Mouse (Mus musculus) layer of hippocampus, adult 8-10 months (tissue): ENCODE results near the gene Ube2e2. TPM values are rescaled to one million over a fixed set of nuclear protein-coding genes. Genes with fewer than 3 reads are reported as not detected.
A peak's percentile ranks its signal among the peaks of the same experiment; 100 is the strongest.
"Not testable (repeated sequence)": the region's sequence is repeated elsewhere in the genome, so short reads cannot be mapped to it uniquely, and the experiment has no call there.

ENCODE experiments used
- DNase-seq, 2 experiments: peaks; one replicate each; pipeline ENCODE4 v3.0.0; 2022; ENCODE audit warnings: low spot score in 2 of 2
- total RNA-seq, 4 experiments: library from RNA; stranded (reverse); gene quantifications; 2 replicates each; pipeline ENCODE4 v1.2.4; 2022

Ube2e2 gene
- total RNA-seq, 4 experiments from 2014 or later = 182 to 214 (median 199) TPM

- DNase-seq = no peak
Observed at GRCm38 (mm10) chr14:18754001-18754400, 140.1 kb downstream of the Ube2e2 start.

GRCm38 (mm10) chr14:18731154-18731553 is 162.9 kb downstream of the Ube2e2 start:
- DNase-seq = peak; percentile 21 to 27

DNA sequence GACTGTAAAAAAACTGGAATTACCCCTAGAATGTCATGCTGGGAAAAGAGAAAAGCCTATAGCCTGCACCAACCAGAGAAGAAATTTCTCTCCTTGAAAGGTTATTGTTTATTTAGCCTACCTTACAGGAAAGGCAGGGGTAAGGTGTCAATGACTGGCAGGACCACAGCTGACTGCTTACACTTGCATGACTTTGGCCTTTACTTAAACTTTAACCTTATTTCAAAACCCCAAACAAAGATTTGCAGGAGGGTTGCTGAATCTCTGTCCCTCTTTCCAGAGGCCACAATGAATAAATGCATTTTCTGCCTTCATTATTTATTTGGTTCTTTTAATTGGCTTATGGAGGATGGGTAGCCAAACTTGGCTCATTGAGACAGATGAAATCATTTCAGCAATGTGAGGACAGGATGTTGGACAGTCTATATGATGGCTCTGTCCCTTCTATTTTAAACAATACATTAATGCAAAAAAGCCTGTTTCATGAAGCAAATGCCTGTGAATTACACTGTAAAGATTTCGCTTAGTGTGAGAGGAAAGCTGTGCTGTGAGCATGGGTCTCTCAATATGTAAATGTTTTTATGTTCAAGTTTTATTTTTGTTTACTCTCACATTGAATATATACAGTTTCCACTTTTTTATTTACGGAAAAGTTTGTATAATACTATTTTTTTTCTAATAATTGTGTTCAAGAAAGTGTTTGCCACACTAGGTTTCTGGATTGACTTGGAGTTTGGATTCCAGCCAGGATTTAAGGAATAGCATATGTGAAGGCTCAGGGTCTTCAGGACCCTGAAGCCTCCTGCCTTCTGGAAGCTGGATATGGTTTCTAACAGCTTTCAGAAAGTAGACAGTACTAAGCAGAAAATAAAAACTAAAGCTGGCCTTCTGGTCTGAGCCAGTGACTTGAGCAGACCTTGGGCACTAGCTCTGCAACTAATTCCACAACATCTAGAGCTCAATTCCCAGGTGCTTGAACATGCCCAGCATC is 173.2 kb downstream of the Ube2e2 start:
- DNase-seq = no peak

GRCm38 (mm10) chr14:18716970-18717369 is 177.1 kb downstream of the Ube2e2 start:
- no peak for DNase-seq

- no peak for DNase-seq
Observed at GRCm38 (mm10) chr14:18715529-18715928, 178.5 kb downstream of the Ube2e2 start.

DNA sequence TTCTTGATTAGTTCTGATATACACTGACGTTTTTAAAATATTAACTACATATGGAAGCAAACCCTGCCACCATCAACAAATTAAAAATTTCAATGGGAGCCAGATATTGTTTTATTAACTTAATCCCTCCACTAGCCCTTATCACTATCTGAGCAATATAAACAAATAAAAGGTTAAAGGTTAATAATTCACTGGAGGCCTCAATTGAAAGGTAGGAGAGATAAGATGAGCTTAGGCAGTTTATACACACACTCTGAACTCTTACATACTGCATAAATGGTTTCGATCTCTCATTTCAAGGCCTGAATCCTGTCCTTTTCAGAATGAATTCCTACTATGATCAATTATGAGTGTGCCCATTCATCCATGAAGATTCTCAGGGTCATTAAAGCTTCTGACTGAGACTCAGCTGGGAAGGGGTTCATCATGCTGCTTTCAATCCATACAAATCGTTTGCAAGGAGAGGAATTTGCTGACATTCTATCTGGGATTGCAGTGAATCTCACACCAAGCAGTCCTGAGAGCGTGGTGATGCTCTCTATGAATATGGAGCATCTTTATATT is 196.3 kb downstream of the Ube2e2 start:
- no peak for DNase-seq

DNA sequence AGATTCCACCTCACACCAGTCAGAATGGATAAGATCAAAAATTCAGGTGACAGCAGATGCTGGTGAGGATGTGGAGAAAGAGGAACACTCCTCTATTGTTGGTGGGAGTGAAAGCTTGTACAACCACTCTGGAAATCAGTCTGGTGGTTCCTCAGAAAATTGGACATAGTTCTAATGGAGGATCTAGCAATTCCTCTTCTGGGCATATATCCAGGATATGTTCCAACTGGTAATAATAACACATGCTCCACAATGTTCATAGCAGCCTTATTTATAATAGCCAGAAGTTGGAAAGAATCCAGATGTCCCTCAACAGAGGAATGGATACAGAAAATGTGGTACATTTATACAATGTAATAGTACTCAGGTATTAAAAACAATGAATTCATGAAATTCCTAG is 197.6 kb downstream of the Ube2e2 start:
- not testable (repeated sequence) for DNase-seq

GRCm38 (mm10) chr14:18678121-18678836 is 215.8 kb downstream of the Ube2e2 start:
- no peak for DNase-seq

DNA sequence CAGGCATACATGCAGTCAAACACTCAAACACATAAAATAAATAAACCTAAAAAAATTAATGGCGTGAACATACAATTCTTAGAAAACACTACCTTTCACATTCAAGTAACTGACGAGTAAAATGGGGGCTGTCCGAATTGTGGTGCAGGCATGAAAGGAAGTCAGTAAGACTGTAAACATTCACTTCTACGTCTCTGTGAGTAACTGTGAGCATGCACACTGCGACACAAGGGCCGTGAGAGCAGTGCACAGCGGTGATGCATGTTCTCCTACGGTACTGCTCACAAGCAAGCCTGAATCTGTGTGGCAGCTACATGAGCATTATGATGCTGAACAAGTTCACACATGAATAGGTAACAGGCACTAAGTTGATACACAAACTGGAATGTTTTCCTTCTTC is 223.4 kb downstream of the Ube2e2 start:
- no peak for DNase-seq

DNA sequence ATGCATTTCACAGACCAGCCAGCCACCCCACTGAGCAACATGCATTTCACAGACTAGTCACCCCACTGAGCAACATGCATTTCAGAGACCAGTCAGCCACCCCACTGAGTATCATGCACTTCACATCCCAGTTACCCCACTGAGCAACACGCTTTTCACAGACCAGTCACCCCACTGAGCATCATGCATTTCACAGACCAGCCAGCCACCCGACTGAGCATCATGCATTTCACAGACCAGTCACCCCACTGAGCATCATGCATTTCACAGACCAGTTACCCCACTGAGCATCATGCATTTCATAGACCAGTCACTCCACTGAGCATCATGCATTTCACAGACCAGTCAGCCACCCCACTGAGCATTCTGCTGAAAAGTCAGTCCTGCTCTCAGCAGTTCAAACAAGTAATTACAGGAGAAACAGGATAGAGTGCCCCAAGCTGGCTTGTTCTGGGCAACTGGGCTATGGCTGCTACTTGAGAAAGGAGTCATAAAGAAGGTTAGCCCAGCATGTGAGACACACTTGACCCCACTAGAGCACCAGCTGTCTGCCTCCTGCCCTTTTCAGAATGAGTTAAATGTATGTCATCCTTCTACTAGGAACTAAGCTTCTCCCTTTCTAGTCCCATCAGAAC is 224.6 kb downstream of the Ube2e2 start:
- DNase-seq = no peak

GRCm38 (mm10) chr14:18668309-18668708 is 225.8 kb downstream of the Ube2e2 start:
- not testable (repeated sequence) for DNase-seq

GRCm38 (mm10) chr14:18667755-18668154 is 226.3 kb downstream of the Ube2e2 start:
- no peak for DNase-seq

DNA sequence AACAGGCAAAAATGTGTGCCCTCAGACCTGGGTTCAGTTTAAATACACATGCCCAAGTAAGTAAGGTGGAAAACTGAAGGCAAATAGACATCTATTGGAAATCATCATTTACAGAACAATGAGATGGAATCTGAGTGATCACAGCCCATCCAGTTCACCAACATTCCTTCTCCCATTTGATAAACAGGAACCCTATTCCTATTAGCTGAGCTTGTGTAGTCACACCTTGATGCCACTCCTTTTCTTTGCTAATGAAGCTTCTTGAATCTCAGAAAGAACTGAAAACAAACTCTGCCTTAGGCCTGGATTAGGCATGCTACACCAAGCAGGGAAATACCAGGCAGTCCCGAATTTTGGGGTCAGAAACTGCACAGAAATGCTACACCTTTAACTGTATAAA is 227.8 kb downstream of the Ube2e2 start:
- no peak for DNase-seq

GRCm38 (mm10) chr14:18665267-18666024 is 228.6 kb downstream of the Ube2e2 start:
- DNase-seq = no peak

DNA sequence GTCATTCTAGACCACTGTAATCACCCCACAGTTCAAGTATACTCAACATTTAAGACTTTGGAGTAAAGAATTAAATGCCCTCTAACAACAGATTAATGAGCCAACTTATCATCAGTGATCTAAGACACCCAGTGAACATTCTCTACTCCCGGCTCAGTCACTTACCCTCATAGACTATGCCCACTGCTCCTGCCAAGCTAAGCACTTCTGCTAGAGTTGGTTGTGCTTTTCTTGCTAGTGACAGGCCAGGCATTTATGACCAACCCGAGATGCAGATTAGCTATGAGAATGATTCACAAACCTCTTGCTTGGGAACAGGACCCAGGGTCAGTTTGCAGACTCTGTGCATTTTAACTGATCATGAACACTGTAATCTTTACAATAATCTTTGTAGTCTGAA is 230.4 kb downstream of the Ube2e2 start:
- DNase-seq = no peak

DNA sequence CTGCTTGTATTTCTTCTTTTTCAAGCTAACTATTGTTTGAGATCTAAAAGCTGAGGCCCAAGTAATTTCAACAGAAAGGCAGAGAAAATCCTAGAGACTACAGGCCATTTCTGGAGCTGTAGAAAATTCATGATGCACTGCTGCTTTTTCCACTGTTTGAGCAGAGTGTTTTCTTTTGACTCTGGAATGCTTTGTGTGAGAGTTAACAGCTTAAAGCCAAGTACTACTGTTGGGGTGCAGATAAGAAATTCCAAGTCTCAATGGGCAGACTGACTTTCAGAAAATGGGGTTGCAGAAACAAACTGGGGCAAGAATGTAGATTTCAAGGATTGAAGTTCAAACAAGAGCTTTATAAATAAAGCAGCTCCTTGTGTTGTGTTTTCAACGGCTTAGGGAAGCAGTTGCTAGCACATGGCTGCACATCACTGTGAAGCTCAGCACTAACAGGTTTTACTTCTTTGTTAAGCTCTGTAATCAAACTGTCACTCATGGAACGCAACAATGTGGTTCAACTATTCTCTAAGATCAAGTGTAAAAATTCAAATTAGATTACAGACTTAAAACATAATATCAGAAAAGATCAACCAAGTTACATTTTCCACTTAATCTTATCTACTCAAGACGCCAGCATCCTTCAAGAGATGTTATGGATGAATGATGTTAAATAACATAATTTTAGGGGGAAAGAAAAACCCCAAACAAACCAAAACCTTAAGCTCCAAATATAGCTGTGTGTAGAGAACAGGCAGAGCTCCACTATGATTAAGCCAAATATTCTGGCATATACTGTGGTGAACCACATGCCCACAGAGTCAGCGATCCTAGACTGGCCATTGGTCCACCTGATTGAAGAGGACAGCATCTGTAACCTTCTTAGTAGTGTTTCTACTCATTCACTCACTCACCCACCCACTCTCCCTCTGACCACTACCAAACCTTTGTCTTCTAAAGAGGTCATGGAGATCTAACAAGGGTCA is 236.0 kb downstream of the Ube2e2 start:
- no peak for DNase-seq

DNA sequence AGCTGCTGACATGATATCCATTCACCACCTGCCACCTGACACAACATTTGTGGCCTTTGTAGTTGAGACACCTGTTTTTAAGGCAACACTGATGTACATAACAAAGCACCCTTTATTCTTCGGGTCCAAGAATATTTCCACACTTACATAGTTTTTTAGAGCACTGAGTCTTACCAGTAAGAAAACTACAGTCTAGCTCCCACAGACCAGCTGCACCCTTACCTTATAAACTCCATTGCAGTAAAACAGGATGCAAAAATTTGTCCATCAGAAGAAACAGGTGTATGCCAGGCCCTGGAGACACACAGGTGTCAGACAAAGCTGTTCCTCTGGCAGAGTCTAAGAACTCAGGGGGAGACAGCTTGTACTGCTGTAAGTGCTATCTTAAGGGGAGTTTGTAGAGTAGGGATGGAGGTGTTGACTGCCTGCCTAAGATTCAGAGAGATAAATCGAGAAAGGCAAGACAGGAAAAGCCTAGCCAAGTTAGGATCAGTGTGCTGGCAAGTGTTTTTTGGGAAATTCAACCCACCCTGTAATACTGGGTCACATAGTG is 244.9 kb downstream of the Ube2e2 start:
- no peak for DNase-seq

DNA sequence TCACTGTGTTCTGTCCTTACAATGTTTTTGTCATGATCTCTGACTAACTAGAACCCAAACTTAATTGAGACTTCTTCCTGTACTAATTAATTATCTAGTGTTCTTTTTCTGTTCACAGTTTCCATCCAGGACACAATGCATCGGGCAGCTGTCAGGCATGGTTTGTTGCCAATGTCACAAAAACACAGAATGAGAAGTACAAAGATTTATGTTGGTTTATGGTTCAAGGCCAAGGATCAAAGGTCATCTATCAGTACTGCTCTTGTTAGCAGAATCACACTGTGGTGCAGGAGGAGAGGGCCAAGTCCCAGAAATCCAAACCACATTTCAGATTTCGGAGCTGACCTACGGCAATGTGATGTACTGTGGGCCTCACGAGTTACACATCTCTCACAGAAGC is 252.4 kb downstream of the Ube2e2 start:
- DNase-seq = no peak

GRCm38 (mm10) chr14:18638753-18639456 is 255.2 kb downstream of the Ube2e2 start:
- no peak for DNase-seq
